ENCODE assay signal across 8 mouse cellular contexts in the genomic region with DNA sequence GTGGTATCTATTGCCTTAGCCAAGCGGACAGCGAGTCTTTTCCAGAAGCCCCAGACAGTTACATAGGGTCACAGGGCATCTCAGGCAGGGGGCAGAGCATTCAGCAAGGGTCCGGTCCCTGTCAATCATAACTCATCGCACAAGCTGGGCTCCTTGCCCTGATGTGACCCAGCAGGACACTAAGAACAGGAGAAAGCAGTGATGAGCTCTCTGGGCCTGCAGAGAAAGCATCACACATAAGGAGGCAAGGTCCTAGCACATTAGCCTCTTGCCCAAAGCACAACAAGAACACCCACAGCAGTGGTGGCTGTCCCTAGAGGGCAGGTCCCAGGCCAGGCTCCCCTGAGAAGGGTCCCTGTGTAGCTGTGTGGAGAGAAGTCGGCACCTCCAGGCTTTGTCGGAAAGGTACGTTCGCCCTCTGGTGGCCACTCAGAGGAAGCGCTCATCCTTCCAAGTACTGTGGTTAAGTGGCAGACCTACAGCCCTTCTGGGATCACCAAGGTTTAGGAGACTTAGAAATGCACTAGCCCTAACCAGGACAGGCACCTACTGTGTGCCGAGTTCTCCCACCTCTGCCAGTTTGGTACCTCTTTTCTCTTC.
DNase-seq lines count a peak whose midpoint lies in the region; ATAC-seq and TF ChIP-seq lines count a peak whose summit lies in the region.

No protein-coding gene starts in this region.

- H3K27ac ChIP-seq in heart, adult 2 months, result no peak overlapping the region
- no peak overlapping the region for H3K27ac ChIP-seq in forebrain, embryonic 13.5 days
- no peak overlapping the region for H3K27ac ChIP-seq in liver, adult 2 months (replicated peaks; ENCODE audit: insufficient read depth, low read depth, low read length)

- ATAC-seq in forebrain, embryonic 13.5 days, result peak; percentile 83

- no peak overlapping the region for H3K4me2 ChIP-seq in forebrain, embryonic 13.5 days

- WGBS in heart, adult 2 months, result 31% methylated on average over 10 of the region's 10 CpGs
- WGBS in forebrain, embryonic 13.5 days, result 38% methylated on average over 10 of the region's 10 CpGs
- WGBS in liver, adult 2 months, result 34% methylated on average over 10 of the region's 10 CpGs

- peak; percentile 99 for TF ChIP-seq CTCF in heart, adult 2 months (IDR thresholded peaks at IDR 0.05)
- peak; percentile 91 for TF ChIP-seq CTCF in liver, adult 2 months (IDR thresholded peaks at IDR 0.05; ENCODE audit: low read depth, low read length)

- no peak for TF ChIP-seq EP300 in heart, adult 2 months (IDR thresholded peaks at IDR 0.05; ENCODE audit: insufficient read depth, low read depth, low read length)

- H3K36me3 ChIP-seq in heart, adult 2 months (ENCODE audit: control insufficient read depth, insufficient read depth, low read length), result no peaks in the 10 kb centered on the region
- no peaks in the 10 kb centered on the region for H3K36me3 ChIP-seq in forebrain, embryonic 13.5 days (ENCODE audit: poor library complexity, severe bottlenecking)
- no peaks in the 10 kb centered on the region for H3K36me3 ChIP-seq in liver, adult 2 months (ENCODE audit: control insufficient read depth, insufficient read depth, low read length)
- H3K36me3 ChIP-seq in splenic B cell, adult 2 months (ENCODE audit: control insufficient read depth, insufficient read depth, low read length, poor library complexity, severe bottlenecking), result no peaks in the 10 kb centered on the region

- peak; percentile 37 to 68 for DNase-seq in heart, adult 2 months
- no peak for DNase-seq in heart, postnatal 25 days (ENCODE audit: low spot score)
- DNase-seq in cerebellum, adult 11 months, result peak; percentile 19
- peak; percentile 68 for DNase-seq in induced T-regulatory cell, adult 2 months (ENCODE audit: low read depth)
- DNase-seq in liver, adult 2 months (ENCODE audit: extremely low read depth, low read depth, low spot score), result peak; percentile 31
- peak; percentile 30 to 46 for DNase-seq in natural killer cell, adult 2 months (ENCODE audit: low spot score in 2 of 2)
- DNase-seq in splenic B cell, adult 2 months (ENCODE audit: low read depth, low spot score), result peak; percentile 78

- no peak overlapping the region for H3K9ac ChIP-seq in heart, adult 2 months (ENCODE audit: low read depth, low read length)
- no peak overlapping the region for H3K9ac ChIP-seq in forebrain, embryonic 13.5 days
- H3K9ac ChIP-seq in liver, adult 2 months (ENCODE audit: low read depth, low read length), result no peak overlapping the region

- H3K4me3 ChIP-seq in heart, adult 2 months, result no peak overlapping the region
- no peak overlapping the region for H3K4me3 ChIP-seq in forebrain, embryonic 13.5 days
- no peak overlapping the region for H3K4me3 ChIP-seq in liver, adult 2 months (ENCODE audit: insufficient read depth, low read depth, low read length)

- H3K79me2 ChIP-seq in heart, adult 2 months (replicated peaks; ENCODE audit: control insufficient read depth, insufficient read depth, low read length), result no peaks in the 10 kb centered on the region
- no peaks in the 10 kb centered on the region for H3K79me2 ChIP-seq in liver, adult 2 months (ENCODE audit: control insufficient read depth, insufficient read depth, low read length)

- intact Hi-C loops in heart, adult 2 months (cut with DNase I), result loop anchor here (1.0 to 10.0 kb wide), 3 partner anchors 171 to 331 kb away; no protein-coding TSS in a partner anchor
- intact Hi-C loops in heart, postnatal 25 days (cut with DNase I), result loop anchor here (1.0 to 5.0 kb wide), 2 partner anchors 195 to 333 kb away; no protein-coding TSS in a partner anchor

- TF ChIP-seq POLR2A in heart, adult 2 months (IDR thresholded peaks at IDR 0.05; ENCODE audit: insufficient read depth, low read depth, low read length), result no peak
- TF ChIP-seq POLR2A in liver, adult 2 months (IDR thresholded peaks at IDR 0.05; ENCODE audit: extremely low read depth, insufficient read depth, low read length), result no peak

- no peaks in the 10 kb centered on the region for H3K4me1 ChIP-seq in heart, adult 2 months (ENCODE audit: control insufficient read depth, insufficient read depth, low read length)
- peaks cover 8% of the 10 kb centered on the region for H3K4me1 ChIP-seq in forebrain, embryonic 13.5 days
- no peaks in the 10 kb centered on the region for H3K4me1 ChIP-seq in liver, adult 2 months (ENCODE audit: control insufficient read depth, insufficient read depth, low read length)

- no peaks in the 10 kb centered on the region for H3K27me3 ChIP-seq in heart, adult 2 months (ENCODE audit: control insufficient read depth, insufficient read depth, low read length)
- H3K27me3 ChIP-seq in forebrain, embryonic 13.5 days, result no peaks in the 10 kb centered on the region
- no peaks in the 10 kb centered on the region for H3K27me3 ChIP-seq in liver, adult 2 months (ENCODE audit: control insufficient read depth, insufficient read depth, low read length)
- no peaks in the 10 kb centered on the region for H3K27me3 ChIP-seq in splenic B cell, adult 2 months (ENCODE audit: control insufficient read depth, insufficient read depth, low read length, poor library complexity, severe bottlenecking)

- no peaks in the 10 kb centered on the region for H3K9me3 ChIP-seq in forebrain, embryonic 13.5 days (replicated peaks)
